Mouse (Mus musculus) hematopoietic multipotent progenitor cell, adult 10-12 weeks (in vitro differentiated cells): ENCODE results near the gene Nap1l3. TPM values are rescaled to one million over a fixed set of nuclear protein-coding genes. Genes with fewer than 3 reads are reported as not detected.

ENCODE experiments used
- polyA plus RNA-seq: library from polyadenylated mRNA; stranded (reverse); fragments of >175 nt; gene quantifications from 2 replicates; pipeline ENCODE4 v1.2.3, GENCODE M21; 2012; ENCODE audit warnings: low replicate concordance

Nap1l3 gene
- polyA plus RNA-seq, result 0.34 and 0.84 TPM in 2 replicates

GRCm38 (mm10) chrX:122396781-122397581 is at the start of gene Nap1l3:
TSS of gene Nap1l3 (minus strand) at chrX:122397401.

